Mouse (Mus musculus) limb, embryonic 12.5 days (tissue): ENCODE results near the gene Hdgfl2. TPM values are rescaled to one million over a fixed set of nuclear protein-coding genes. Genes with fewer than 3 reads are reported as not detected.
A peak's percentile ranks its signal among the peaks of the same experiment; 100 is the strongest.

Experiments
- ATAC-seq: fragments of 200-750 bp; cut with Nextera tagmentation; 2 replicates; pipeline ENCODE4 v1.8.0; 2017; ENCODE audit warnings: low read depth, moderate TSS enrichment; ENCODE audit not compliant: insufficient number of reproducible peaks, insufficient read depth, low FRiP score, low TSS enrichment
- H3K27ac ChIP-seq: fragments of 300-500 bp; sonication (generic); 2 replicates; pipeline ENCODE4 v1.5.1; 2016; ENCODE audit warnings: mild to moderate bottlenecking, moderate library complexity
- H3K27me3 ChIP-seq: fragments of 300-500 bp; sonication (generic); 2 replicates; pipeline ENCODE4 v1.6.1; 2016; ENCODE audit warnings: mild to moderate bottlenecking, moderate library complexity
- H3K36me3 ChIP-seq: fragments of 300-500 bp; sonication (generic); 2 replicates; pipeline ENCODE4 v1.6.1; 2016; ENCODE audit warnings: mild to moderate bottlenecking, moderate library complexity
- H3K4me1 ChIP-seq: fragments of 300-500 bp; sonication (generic); replicated peaks from 2 replicates; pipeline ENCODE4 v1.6.1; 2016
- H3K4me2 ChIP-seq: fragments of 300-500 bp; sonication (generic); 2 replicates; pipeline ENCODE4 v1.6.1; 2016; ENCODE audit warnings: mild to moderate bottlenecking, moderate library complexity
- H3K4me3 ChIP-seq: fragments of 300-500 bp; sonication (generic); replicated peaks from 2 replicates; pipeline ENCODE4 v1.5.1; 2016; ENCODE audit warnings: mild to moderate bottlenecking
- H3K9ac ChIP-seq: fragments of 300-500 bp; sonication (generic); replicated peaks from 2 replicates; pipeline ENCODE4 v1.6.1; 2016; ENCODE audit warnings: mild to moderate bottlenecking, moderate library complexity
- H3K9me3 ChIP-seq: fragments of 300-500 bp; sonication (generic); 2 replicates; pipeline ENCODE4 v1.6.1; 2016; ENCODE audit warnings: mild to moderate bottlenecking, moderate library complexity
- WGBS: fragments of 180-500 bp; shearing (Covaris S2); methylation state at CpG from one replicate; pipeline ENCODE4 v1.1.7; 2016; 5-methylcytosine and 5-hydroxymethylcytosine counted together
- polyA plus RNA-seq: library from polyadenylated mRNA; unstranded; fragments of >200 nt; fragmentation: Nextera tagmentation; extraction: Ambion mirVana; gene quantifications from 2 replicates; pipeline ENCODE4 v1.2.1, GENCODE M21; 2016

The Hdgfl2 gene
- polyA plus RNA-seq, 1 experiment from 2014 or later: 176 TPM

DNA sequence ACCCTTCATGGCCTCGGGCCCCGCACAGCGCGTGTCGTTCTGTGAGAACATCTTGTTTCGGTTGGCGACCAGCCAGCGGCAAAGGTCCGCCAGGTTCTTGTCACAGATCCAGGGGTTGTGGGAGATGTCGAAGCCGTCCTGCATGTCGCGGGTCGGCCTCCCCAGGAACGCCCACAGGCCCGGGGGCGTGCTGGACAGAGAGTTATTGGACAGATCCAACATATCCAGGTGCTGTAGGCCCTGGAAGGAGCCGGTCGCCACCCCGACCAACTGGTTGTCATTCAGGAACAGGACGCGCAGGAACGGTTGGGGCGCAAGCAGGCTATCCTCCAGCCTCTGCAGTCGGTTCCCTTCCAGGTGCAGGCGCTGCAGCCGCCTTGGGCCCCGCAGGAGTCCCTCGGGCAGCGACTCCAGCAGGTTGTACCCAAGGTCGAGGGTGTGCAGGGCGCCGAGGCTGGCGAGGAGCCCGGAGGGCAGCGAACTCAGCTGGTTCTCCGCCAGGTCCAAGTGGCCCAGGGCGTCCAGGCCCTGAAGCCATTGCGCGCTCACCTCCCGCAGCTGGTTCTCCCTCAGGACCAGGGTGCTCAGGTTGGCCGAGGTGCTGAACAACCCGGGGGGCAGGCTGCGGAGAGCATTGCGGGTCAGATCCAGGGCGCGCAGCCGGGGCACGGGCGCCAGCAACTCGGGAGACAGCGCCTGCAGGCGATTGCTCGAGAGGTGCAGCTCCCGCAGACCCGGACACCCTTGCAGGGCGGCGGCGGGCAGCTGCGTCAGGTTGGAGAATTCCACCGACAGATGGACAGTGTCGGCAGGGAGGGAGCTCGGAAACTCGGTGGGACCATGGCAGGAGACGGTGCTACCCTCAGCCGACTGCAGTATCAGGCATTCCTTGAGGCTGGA is 40.8 kb downstream of the Hdgfl2 start:
- 0 out of 2 replicates have a peak overlapping the region, but pooled peaks have one; percentile 34 for H3K9ac ChIP-seq
- peaks cover 28% of the 10 kb centered on the region for H3K4me1 ChIP-seq
- 7% methylated on average over 66 of the region's 66 CpGs for WGBS
- peaks cover 17% of the 10 kb centered on the region for H3K9me3 ChIP-seq
- peak overlapping the region; percentile 16 for H3K4me3 ChIP-seq
- H3K27ac ChIP-seq: no peak overlapping the region
- ATAC-seq: no peak
- no peaks in the 10 kb centered on the region for H3K36me3 ChIP-seq
- peaks cover 98% of the 10 kb centered on the region for H3K27me3 ChIP-seq
- peak overlapping the region; percentile 26 for H3K4me2 ChIP-seq

DNA sequence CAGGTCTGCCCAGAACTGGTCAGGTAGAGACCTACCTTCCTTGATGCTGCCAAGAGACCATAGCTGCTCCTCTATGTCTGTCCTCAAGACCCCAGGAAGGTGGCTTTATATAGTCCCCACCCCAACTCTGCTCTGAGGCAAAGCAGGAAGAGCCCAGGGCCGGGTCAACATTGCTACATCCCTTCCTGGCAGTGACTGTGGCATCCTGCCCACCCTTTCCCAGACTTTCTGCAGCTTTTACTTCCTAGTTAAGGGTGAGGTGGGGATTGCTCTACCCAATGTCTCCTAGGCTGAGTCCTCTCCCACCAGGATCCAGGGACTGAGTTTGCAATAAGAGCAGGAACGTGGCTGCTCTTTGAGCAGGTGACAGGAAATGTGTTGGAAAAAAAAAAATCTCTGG is 42.4 kb downstream of the Hdgfl2 start, which contains the start of gene Lrg1:
Gene Lrg1 (minus strand): TSS at position 176 of the 400 bp plus-strand sequence.
- no peak within 1 kb of the TSS for H3K4me3 ChIP-seq
- H3K36me3 ChIP-seq: no peaks in the 10 kb centered on the region
- H3K4me2 ChIP-seq: no peak within 1 kb of the TSS
- peaks cover 17% of the 10 kb centered on the region for H3K9me3 ChIP-seq
- no peak for ATAC-seq
- H3K27me3 ChIP-seq: peaks cover 93% of the 10 kb centered on the region
- WGBS: 61% methylated on average over 2 of the region's 2 CpGs
- no peak within 1 kb of the TSS for H3K9ac ChIP-seq
- no peak within 1 kb of the TSS for H3K27ac ChIP-seq
- H3K4me1 ChIP-seq: peaks cover 28% of the 10 kb centered on the region

DNA sequence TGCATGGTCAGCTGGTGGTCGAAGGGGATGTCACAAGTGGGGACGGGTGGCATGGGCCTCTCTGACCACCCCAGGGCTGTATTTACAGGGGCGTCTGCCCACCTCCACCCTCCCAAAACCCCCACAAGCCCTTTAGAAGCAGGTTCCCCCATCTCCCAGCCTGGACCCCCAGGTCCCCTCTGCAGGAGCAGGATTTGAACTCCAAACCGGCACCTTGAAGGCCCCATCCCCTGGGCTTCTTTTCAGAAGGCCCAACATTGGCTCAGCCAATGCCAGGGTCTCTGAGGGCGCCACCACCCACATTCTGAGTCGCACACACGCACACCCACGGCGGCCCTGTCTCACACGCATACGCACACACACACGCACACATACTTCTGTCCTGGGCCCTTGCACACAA is 43.7 kb downstream of the Hdgfl2 start:
- Histone ChIP-seq H3K36me3 (no peaks in the 10 kb centered on the region), H3K27ac (no peak overlapping the region), H3K9ac (no peak overlapping the region), H3K4me1 (peaks cover 21% of the 10 kb centered on the region), H3K4me2 (no peak overlapping the region), H3K27me3 (peaks cover 81% of the 10 kb centered on the region), H3K4me3 (0 out of 2 replicates have a peak overlapping the region, but pooled peaks have one; percentile 11), H3K9me3 (peaks cover 17% of the 10 kb centered on the region)
- ATAC-seq: no peak
- 93% methylated on average over 12 of the region's 12 CpGs for WGBS

DNA sequence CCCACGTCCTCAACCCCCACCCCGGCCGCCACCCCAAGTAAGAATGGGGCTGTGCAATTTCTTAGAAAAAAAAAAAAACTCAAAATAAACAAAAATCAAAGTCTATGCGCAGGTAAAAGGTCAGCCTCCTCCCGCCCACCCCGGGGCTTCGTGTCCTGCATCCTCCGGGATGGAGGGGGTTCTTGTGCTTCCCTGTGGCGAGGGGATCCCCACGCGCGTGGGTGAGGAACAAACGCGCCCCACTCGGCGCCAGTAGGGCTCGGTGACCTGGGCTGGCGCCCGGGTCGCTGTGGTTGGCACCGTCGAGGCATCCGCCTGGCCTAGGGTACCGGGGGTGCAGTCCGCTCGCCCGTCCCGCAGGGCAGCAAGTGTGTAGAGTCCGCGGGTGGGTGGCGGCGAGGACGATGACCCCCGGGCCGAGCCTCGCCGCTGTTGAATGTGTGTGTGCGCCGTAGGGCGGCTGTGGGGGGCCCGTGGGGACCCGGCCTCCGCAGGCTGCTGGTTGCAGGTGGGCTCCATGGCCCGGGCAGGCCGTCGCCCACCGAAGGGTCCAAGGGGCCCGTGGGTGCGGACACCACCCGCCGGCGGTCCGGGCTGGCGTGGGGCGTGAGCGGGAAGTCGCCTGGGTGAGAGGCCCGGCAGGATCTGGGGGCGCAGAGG is 44.4 kb downstream of the Hdgfl2 start:
- Histone ChIP-seq H3K4me1 (peaks cover 21% of the 10 kb centered on the region), H3K9ac (peak overlapping the region; percentile 60), H3K4me2 (peak overlapping the region; percentile 77), H3K27ac (no peak overlapping the region), H3K36me3 (no peaks in the 10 kb centered on the region), H3K27me3 (peaks cover 74% of the 10 kb centered on the region), H3K4me3 (peak overlapping the region; percentile 44), H3K9me3 (peaks cover 17% of the 10 kb centered on the region)
- 40% methylated on average over 58 of the region's 59 CpGs for WGBS
- no peak for ATAC-seq

DNA sequence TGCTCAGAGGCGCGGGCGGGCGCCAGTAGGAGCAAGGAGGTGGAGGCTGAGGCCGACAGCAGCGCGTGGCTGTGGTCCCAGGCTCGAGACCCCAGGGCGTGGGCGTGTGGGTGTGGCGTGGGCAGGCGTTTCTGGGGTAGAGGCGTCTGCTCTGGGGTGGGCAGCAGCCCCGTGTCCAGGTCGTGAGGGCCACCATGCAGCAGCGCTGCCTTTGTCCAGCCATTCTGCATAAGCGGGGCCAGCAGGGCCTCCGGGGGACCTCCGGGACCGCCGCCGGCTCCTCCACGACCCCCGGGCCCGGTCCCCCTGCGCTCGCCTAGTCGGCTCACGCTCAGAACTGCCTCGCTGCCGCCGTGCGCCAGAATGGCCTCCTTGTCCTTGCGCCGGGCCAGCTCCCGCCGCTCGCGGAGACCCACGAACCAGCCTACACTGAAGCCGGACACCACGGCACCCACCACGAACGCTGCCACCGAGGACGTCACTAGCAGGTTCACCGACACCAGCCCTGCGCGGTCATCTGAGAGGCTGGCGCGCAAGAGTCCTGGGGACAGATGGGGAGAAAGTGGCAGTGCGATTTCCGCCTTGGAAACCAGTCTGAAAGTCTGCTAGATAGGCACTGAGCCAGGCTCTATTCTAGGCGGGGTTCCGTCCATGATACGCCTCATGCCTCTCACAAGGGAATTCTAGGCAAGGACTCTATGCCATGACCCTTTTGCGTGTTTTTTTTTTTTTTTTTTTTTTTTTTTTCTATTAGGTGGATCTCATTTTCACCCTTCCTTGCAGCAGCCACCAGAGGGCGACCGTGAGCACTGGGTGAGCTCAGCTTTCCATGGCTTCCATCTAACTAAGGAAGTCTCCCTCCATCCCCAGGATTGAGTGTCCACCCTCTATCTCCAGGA is 45.2 kb downstream of the Hdgfl2 start:
- no peak overlapping the region for H3K27ac ChIP-seq
- peak overlapping the region; percentile 77 for H3K4me2 ChIP-seq
- peaks cover 17% of the 10 kb centered on the region for H3K9me3 ChIP-seq
- no peaks in the 10 kb centered on the region for H3K36me3 ChIP-seq
- peaks cover 19% of the 10 kb centered on the region for H3K4me1 ChIP-seq
- peaks cover 66% of the 10 kb centered on the region for H3K27me3 ChIP-seq
- ATAC-seq: no peak
- 7% methylated on average over 59 of the region's 59 CpGs for WGBS
- peak overlapping the region; percentile 44 for H3K4me3 ChIP-seq
- peak overlapping the region; percentile 60 for H3K9ac ChIP-seq

DNA sequence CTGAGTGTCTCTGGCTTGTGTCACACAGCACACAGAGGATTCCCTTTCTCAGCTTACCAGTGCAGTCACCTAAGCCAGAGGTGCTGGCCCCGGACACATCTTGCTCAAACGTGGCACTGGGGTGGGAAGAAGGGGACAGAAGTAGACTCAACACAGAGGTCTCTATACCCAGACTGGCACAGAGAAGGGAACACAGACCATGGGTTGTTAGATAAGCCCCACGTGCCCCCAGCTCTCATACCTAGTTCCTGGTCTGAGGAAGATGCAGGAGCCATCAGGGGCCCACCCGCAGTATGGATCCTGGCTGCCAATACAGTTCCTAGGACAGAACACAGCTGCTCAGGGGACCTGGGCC is 45.8 kb downstream of the Hdgfl2 start:
- H3K4me1 ChIP-seq: peaks cover 14% of the 10 kb centered on the region
- H3K4me2 ChIP-seq: no peak overlapping the region
- H3K9ac ChIP-seq: no peak overlapping the region
- H3K27me3 ChIP-seq: peaks cover 60% of the 10 kb centered on the region
- no peak overlapping the region for H3K27ac ChIP-seq
- H3K36me3 ChIP-seq: no peaks in the 10 kb centered on the region
- ATAC-seq: no peak
- H3K4me3 ChIP-seq: no peak overlapping the region
- WGBS: 88% methylated on average over 4 of the region's 4 CpGs
- peaks cover 17% of the 10 kb centered on the region for H3K9me3 ChIP-seq

DNA sequence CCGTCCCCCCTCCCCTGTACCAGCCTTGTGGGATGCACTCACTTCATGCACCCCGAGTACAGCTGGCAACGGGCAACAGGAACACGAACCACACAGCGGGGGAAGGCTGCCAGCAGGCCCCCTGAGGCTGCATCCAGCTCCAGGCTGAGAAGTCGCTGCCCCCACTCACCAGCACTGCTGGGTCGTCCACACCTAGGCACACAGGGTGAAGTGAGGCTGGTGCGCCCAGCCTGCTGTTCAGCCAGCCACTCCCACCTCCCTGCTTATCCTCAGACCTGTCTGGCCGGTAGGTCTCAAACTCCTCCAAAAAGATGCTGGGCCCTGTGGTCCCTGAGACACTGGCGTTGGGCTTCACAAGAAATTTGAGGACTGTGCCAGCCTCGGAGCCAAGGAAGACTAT is 46.7 kb downstream of the Hdgfl2 start:
- Histone ChIP-seq H3K4me1 (peaks cover 9% of the 10 kb centered on the region), H3K9ac (no peak overlapping the region), H3K4me2 (no peak overlapping the region), H3K4me3 (no peak overlapping the region), H3K27me3 (peaks cover 51% of the 10 kb centered on the region), H3K36me3 (no peaks in the 10 kb centered on the region), H3K27ac (no peak overlapping the region), H3K9me3 (peaks cover 21% of the 10 kb centered on the region)
- WGBS: 72% methylated on average over 11 of the region's 11 CpGs
- ATAC-seq: no peak

DNA sequence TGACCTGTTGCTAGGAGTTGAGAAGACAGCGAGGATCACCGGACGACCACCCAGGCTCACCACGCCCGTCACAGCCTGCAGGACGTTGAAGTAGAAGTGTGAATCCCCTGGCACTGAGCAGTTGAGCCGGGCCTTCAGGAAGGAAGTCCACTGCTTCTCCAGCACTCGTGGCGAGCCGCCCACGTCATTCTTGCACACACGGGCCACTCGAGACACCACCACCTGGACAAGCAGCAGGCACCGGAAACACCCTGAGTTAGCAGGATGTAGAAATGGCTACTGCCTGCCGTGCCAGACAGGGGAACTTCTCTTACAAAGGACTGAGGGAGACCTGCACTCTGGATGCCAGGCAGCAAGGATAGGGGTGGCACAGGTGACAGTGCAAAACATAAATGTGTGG is 48.8 kb downstream of the Hdgfl2 start:
- Histone ChIP-seq H3K36me3 (no peaks in the 10 kb centered on the region), H3K4me1 (peaks cover 9% of the 10 kb centered on the region), H3K27ac (no peak overlapping the region), H3K9ac (no peak overlapping the region), H3K9me3 (peaks cover 7% of the 10 kb centered on the region; the same call in 1 of the 2 replicates), H3K4me3 (no peak overlapping the region), H3K4me2 (no peak overlapping the region), H3K27me3 (peaks cover 30% of the 10 kb centered on the region)
- no peak for ATAC-seq
- 82% methylated on average over 15 of the region's 15 CpGs for WGBS

DNA sequence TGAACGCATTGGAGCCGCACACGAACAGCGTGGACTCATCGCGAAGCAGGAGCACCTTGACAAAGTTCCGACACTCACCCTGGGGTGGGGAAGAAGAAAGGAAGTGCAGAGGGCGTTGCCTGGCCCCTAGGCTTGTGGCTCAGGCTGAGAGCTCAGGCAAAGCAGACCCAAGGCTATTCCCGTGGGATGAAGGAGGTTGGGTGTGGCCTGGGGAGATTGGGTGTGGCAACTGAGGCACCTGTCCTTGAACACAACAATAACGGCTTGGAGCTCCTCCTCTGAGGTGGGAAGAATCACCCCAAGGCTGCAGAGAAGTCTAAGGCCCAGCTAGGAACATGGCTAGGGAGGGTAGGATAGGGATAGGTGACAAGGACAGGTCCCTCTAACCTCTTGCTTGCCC is 51.7 kb downstream of the Hdgfl2 start:
- Histone ChIP-seq H3K9ac (no peak overlapping the region), H3K27ac (no peak overlapping the region), H3K4me2 (no peak overlapping the region), H3K4me3 (no peak overlapping the region), H3K27me3 (peaks cover 12% of the 10 kb centered on the region), H3K36me3 (no peaks in the 10 kb centered on the region), H3K4me1 (peaks cover 13% of the 10 kb centered on the region), H3K9me3 (0 out of 2 replicates have a peak, but pooled peaks cover 5% of the 10 kb centered on the region)
- 88% methylated on average over 10 of the region's 10 CpGs for WGBS
- ATAC-seq: no peak

DNA sequence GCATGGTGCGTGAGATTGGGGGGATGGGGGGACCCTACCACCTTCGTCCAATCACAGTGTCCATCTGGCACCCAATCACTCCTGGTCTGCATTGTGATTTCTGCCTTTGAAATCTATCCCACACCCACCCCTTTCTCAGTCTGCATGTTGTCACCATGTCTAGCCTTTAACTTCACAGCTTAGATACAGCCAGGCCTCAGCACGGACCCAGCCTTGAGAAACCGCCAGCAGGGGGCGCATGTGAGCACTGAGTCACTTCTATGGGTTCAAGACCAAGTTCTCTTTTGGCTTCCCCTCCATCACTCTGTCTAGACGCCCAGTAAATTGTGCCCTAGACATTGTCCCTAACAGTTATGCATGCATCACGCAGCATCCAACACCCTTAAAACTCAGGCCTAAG is 52.4 kb downstream of the Hdgfl2 start:
- H3K36me3 ChIP-seq: no peaks in the 10 kb centered on the region
- ATAC-seq: no peak
- 0 out of 2 replicates have a peak, but pooled peaks cover 5% of the 10 kb centered on the region for H3K9me3 ChIP-seq
- 45% methylated on average over 7 of the region's 7 CpGs for WGBS
- H3K27me3 ChIP-seq: peaks cover 17% of the 10 kb centered on the region
- no peak overlapping the region for H3K4me3 ChIP-seq
- H3K9ac ChIP-seq: no peak overlapping the region
- H3K4me1 ChIP-seq: peaks cover 13% of the 10 kb centered on the region
- no peak overlapping the region for H3K4me2 ChIP-seq
- H3K27ac ChIP-seq: no peak overlapping the region
